Mouse (Mus musculus) activated CD4-positive, CD25-positive, alpha-beta regulatory T cell, adult 4 months (primary cell): ENCODE data around the gene Fam19a5. TPM values are rescaled to one million over a fixed set of nuclear protein-coding genes. Genes with fewer than 3 reads are reported as not detected.

Experiments used
- ATAC-seq: one replicate; pipeline ENCODE4 v1.8.0; 2017
- polyA plus RNA-seq, 2 experiments: library from polyadenylated mRNA; unstranded; fragments of 100-300 nt; shearing (Covaris generic); gene quantifications; one replicate each; pipeline ENCODE4 v1.2.1; 2017

The Fam19a5 gene
- polyA plus RNA-seq = not detected

DNA sequence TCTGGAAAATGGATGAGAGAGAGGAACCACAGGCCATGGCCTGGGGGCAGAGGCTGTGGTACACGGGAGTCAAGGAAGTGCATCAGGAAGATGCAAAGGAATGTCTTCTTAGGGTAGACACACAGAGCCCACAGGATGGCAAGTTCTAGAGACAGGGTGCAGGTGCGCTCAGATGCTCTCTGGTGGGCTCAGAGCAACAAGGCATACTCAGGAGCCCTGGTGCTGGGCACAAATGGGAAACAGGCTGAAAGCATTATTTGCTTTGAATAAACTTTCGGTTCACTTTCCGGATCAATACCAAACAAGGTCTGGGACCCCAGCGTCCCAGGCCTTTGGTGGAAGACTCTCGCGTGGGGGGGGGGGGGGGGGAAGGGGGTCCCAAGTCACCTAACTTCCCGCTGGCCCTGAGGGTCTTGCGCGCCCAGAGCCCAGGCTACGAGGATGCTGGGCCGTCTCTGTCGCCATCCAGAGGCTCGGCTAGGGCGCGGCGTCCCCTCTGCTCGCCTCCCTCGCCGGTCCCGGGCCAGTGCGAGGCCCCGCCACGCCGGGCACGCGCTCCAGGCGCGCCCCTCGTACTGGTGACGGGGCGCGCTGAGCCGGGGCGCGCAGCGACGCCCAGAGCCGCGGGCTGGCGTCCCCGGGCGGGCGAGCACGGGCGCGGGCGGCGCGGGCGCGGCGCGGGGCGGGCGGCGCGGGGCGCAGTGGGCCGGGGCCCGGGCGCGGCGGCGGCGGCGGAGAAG lies at the start of gene Fam19a5:
Gene Fam19a5 (plus strand): TSS at position 701 of the 740 bp plus-strand sequence.
- no peak for ATAC-seq

GRCm38 (mm10) chr15:87501737-87502136 lies 42.4 kb upstream of the Fam19a5 start:
- no peak for ATAC-seq

DNA sequence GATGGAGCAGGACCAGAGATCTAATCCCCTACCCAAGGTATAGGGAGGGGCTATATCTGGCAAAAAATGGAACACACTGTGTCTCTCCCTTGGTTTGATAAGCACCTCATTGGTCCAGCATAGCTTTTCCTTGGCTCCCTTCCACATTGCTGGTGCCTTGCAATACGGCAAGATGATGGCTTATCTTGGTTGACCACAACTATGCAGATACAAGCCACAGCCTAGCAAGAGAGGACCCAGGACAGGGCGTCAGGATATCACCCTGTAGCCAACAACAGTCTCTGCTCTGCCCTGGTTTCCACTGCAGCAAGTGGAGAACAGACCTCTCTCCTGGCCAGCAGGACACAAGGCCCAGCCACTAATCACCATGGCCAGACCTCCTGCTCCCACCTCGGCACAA lies 36.8 kb upstream of the Fam19a5 start:
- ATAC-seq = no peak

GRCm38 (mm10) chr15:87510886-87511285 lies 33.2 kb upstream of the Fam19a5 start:
- no peak for ATAC-seq

GRCm38 (mm10) chr15:87518161-87518560 lies 25.9 kb upstream of the Fam19a5 start:
- ATAC-seq = no peak

- no peak for ATAC-seq
Observed at GRCm38 (mm10) chr15:87529271-87529670, 14.8 kb upstream of the Fam19a5 start.

DNA sequence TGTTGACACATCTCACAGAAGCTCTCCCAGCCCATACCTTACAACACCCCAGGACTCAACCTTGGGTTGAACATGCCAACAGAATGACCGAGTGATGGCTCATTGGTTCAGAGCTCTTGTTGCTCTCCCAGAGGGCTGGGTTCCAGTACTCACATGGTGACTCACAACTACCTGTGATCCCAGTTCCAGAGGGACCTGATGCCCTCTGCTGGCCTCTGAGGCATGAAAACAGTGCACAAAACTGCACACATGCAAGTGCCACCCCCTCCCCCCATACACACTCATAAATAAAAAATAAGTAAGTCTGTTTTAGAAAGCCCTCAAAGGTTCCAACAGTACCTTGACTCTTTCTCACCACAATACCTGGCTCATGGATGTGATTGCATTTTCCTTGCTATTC lies 2.4 kb upstream of the Fam19a5 start:
- no peak for ATAC-seq

- ATAC-seq = no peak
Observed at GRCm38 (mm10) chr15:87544401-87545129, 466 bp downstream of the Fam19a5 start.

GRCm38 (mm10) chr15:87545130-87545642 lies 1.1 kb downstream of the Fam19a5 start:
- ATAC-seq = no peak

- ATAC-seq = no peak
Observed at GRCm38 (mm10) chr15:87545731-87546360, 1.7 kb downstream of the Fam19a5 start.

DNA sequence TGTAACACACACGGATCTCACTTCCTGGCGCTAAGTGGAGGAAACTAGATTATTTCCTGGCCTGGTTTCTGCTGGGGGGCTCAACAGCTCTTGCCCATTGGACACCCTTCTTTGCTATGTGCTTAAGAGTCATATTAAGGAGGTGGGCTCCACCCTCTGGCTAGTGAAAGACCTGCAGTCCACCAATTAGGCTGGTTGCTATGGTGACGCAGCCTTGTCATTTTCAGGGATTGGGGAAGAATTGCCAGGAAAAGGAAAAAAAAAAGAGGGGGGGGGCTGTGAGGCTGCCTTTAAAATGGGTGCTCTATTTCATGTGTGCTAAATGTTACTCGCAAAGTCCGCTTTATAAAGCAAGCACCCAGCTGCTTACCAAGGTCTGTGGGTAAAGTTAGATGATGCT lies 2.9 kb downstream of the Fam19a5 start:
- no peak for ATAC-seq

DNA sequence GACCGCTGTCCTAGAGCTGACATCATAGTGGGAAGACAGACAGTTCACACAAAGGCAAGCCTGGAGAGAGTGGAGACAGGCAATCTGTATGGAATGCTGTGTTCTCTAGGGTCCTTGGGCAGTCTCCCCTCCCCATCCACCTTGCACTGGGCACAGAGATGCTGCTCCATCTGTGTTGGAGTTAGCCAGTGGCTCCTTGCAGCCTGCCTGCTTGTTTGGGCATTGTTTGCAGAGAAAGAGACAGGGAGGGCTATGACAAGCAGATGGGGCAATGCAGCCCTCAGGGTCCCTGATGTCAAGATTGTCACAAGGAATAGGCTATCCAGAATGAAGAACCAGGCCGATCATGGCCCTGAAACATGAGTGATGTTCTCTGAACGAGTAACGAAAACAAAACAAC lies 5.6 kb downstream of the Fam19a5 start:
- no peak for ATAC-seq

DNA sequence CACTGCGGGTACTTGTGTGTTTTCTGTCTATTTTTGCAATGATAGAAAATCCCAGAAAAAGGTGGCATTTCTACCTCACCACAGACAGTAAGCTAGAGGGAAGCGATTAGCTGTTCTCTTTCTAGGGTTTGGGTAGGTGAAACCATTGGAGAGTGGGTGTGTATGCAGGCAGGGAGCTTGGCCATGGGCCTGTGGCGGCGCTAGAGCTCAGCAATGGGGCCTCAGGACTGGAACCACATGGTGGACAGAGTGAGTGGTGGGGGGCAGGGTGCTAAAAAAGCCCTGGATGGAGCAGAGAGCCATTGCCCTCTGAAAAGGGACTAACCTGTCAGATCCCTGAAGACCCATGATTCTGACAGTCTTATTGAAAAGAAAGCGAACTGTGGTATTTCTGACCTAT lies 6.7 kb downstream of the Fam19a5 start:
- ATAC-seq = no peak

DNA sequence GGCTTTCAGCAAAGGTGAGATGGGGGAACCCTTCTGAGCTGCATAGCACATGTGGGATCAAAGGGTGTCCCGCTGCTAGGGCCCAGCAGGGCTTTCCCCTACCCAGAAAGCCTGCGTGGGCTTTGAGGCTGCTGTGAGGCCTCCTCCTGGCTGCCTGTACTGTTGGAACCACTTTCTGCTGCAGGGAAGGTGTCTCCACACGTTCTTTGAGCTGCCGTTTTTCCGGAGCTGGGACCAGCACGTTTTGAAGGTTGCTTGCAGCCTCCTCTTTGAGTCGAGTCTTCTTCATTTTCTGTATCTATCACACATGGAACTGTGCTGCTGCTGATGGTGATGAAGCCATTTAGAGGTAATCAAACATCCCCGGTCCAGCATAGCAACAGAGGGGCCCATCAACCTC lies 7.5 kb downstream of the Fam19a5 start:
- no peak for ATAC-seq

- no peak for ATAC-seq
Observed at GRCm38 (mm10) chr15:87555811-87556210, 11.7 kb downstream of the Fam19a5 start.

DNA sequence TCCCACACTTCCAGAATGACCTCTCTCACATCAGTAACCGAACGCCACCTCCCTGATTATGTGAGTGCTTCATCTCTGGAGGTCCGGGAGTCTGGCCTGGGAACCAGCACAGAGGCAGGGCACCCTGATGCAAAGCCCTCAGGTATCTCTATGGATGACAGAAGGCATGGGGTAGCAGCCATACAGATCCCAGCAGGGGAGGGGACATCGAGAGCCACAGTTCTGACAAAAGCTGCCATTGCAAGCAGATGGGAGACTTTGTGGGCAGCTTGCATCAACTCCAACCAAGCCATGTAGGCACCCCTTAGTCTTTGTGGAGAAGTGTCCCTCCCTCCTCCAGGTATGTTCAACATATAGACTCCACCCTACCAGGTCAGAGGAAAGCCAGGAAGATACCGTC lies 20.2 kb downstream of the Fam19a5 start:
- ATAC-seq = no peak

- ATAC-seq = no peak
Observed at GRCm38 (mm10) chr15:87566040-87566929, 22.2 kb downstream of the Fam19a5 start.

DNA sequence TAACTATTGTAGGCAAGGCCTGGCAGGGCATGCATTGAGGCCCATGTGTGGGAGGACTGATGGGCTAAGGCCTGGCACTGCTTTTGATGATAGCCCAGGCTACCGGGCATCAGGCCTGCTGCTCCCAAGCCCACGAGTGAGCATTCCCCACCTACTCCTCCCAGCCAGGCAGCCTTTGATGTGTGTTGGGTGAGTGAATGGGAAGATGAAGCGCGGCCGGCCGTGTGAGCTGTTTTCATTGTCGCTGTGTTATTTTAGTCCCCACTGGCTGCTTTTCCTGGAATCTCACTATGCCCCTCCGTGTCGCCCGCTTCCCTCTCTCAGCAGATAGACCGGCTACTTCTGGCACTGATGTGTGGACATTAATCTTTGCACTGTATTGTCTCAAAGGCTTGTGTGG lies 26.1 kb downstream of the Fam19a5 start:
- no peak for ATAC-seq

GRCm38 (mm10) chr15:87579861-87580260 lies 35.8 kb downstream of the Fam19a5 start:
- ATAC-seq = no peak

DNA sequence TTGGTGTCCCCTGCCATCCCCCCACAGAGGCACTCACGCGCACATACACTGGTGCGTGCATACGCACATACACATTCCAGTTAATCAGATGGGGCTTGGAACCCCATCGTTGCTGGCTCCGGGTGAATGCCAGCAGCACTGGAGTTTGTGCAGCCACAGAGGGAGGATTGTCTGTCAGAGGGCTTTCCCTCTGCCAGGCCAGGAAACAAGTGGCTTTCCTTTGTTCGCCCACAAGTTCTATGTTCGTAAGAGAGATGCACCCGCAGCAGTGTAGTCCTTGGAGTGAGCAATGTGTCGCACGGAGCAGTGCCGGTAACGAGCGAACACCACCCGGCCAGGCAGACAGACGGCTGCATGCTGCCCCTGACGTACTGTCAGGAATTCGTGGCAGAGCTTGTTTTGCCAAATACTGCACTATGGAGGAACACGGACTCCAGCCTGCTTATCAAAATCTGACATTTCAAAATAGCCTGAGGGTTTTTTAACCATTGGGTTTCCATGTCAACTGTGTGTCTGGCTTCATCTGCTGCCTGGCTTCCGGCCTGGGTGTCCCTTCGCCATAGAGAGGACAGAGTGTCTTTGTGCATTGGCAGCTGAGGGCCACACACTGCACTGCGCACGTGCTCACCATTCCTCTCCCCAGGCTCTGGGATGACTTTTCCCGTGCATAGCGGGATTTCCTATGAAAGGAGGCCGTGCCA lies 40.0 kb downstream of the Fam19a5 start:
- no peak for ATAC-seq

DNA sequence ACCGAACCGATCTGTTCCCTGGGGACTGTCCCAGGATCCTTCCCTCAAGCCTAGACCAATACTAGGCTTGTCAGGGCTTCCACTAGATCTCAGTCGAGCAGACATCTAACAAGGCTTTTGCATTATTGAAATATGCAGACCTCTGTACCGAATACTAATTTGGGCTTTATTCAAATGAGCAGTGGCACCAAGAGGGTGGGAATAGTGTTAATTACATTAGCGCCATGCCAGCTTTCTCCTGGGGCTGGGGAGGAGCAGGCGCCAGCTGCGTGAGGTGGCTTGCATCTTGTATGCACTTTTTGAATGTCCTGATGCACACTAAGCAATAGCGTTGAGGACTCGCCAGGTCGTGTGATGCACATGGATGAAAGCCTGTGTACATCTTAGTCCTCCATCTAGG lies 46.9 kb downstream of the Fam19a5 start:
- no peak for ATAC-seq

- ATAC-seq = no peak
Observed at GRCm38 (mm10) chr15:87596731-87597130, 52.6 kb downstream of the Fam19a5 start.
